Mouse (Mus musculus) thymus, postnatal 4 days (tissue): Measurements from ENCODE around the gene Vps29.

Experiments used
- DNase-seq: peaks from one replicate; pipeline ENCODE4 v3.0.0; 2021

Gene Vps29

GRCm38 (mm10) chr5:122400628-122401302 is 46.6 kb downstream of the Vps29 start:
- DNase-seq, result no peak

DNA sequence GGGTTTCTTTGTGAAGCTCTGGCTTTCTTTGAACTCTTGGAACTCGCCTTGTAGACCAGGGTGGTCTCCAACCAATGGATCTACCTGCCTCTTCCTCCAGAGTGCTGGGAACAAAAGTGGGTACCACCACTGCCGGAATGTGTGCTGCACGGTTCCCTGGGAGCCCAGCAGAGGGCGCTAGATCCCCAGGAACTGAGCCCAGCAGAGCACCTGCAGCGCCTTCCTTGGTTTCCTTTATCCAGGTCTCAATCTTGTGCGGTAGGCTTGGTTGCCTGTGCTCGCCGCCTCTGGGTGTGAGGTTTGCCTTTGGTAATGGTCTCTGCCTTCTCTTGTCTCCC is 47.1 kb downstream of the Vps29 start:
- DNase-seq, result peak; percentile 89

- DNase-seq, result no peak
Observed at GRCm38 (mm10) chr5:122402160-122402559, 48.0 kb downstream of the Vps29 start.

GRCm38 (mm10) chr5:122402772-122403171 is 48.6 kb downstream of the Vps29 start:
- no peak for DNase-seq

DNA sequence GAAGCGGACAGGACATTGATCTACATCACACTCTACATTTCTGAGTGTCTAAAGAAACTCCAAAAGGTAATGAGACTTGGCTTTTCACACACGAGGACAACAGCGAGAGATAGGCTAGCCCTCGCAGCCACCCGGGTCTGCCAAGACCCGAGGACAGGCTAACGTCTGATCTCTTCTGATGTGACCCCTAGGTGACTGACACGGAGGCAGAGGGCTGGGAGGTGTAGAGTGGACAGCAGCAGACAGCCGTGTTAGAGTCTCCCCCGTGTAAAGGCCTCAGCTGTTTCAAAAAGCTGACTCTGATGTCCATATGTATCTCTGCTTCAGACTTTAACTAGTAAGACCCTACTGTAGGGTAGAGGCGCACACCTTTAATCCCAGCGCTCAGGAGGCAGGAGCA is 49.2 kb downstream of the Vps29 start:
- DNase-seq, result no peak

DNA sequence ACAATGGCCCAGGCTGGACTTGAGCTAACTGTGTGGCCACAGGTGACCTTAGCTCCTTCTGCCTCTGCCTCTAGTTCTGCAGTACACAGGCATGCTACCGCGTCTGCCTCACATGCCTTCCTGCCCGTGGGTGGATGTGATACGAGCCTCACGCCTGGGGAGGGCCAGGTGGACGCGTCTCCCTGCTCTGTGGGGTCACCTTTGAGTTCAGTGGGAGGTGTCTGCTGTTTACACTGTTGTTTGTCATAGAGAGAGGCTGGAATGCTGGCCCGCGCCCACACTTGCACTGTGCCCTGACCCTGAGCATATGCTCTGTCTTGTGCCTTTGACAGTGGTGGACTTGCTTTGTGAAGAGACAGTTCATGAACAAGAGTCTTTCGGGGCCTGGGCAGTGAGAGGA is 51.4 kb downstream of the Vps29 start:
- DNase-seq, result no peak

DNA sequence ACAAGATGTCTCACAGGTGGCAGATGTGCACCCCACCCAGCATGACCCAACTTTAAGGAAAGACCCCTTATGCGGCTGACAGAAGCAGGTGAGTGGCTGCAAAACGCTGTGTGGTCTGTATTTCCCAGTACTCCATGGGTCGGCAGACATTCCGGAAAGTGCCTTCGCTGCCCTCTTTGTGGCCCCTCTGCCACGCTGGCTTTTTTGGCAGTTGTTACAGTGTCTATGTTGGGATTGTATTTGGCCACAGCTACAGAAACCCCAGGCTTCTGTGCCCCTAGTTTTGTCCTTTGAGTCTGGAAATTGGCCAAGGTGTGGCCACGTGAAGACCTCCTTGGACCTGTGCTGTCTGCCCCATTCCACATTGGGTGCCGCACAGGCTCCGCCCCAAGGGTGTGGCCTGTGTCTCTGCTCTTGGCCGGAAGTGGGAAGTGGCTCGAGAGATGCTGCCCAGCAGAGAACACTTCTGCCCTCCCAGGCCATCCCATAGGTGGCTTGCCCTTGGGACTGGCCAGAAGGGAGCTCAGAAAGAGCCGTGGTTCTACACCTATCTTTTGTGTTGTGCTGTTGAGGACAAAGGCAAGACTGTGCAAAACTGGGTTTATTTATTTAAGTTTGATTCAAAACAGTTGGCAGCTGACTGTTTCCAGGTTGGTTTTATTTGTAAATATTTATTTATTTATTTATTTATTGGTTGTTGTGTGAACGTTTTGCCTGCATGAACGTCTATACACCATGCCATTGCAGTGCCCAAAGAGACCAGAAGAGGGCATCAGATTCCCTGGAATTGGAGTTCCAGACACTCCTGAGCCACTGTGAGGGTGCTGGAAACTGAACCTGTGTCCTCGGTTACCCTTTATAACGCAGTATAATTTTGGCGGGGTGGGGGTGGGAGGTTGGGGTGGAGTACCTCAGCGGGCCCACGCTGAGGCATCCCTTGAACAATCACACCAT is 55.8 kb downstream of the Vps29 start:
- peak; percentile 50 for DNase-seq

DNA sequence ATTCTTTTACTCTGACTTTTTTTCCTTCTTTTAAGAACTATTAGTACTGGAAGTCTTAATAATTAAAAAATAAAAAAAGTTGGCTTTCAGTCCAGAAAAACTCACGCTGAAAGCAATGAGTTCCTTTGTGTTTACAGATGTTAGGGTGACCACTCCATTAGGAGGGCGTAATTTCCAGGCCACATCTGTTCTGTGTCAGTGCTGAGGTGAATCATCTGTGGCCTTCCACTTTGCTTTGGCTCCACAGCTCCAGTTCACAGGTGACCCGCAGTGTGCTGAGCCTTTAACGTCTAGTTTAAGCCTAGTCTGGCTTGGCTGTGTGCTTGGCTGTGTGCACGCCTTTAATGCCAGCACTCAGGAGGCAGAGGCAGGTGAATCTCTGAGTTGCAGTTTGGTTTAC is 57.7 kb downstream of the Vps29 start:
- DNase-seq, result no peak

- no peak for DNase-seq
Observed at GRCm38 (mm10) chr5:122412826-122413225, 58.7 kb downstream of the Vps29 start.

DNA sequence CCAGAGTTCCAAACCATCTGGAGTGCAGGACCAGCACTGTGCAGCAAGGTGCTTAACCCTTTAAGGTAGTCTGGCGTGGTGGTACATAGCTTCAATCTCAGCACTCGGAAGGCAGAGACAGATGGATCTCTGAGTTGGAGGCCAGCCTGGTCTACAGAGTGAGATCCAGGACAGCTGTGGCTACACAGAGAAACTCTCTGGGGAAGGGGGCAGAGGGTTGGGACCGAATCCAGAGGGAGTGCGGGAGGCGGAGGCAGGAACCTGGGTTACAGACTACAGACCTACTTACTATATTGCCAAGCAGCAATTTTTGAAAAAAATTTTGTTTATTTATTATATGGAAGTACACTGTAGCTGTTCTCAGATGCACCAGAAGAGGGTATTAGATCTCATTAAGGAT is 60.2 kb downstream of the Vps29 start:
- no peak for DNase-seq
